Mouse (Mus musculus) myocyte (in vitro differentiated cells): Measurements from ENCODE around the gene Pif1. TPM values are rescaled to one million over a fixed set of nuclear protein-coding genes. Genes with fewer than 3 reads are reported as not detected.

Source experiments
- H3K27me3 ChIP-seq: one replicate; pipeline ENCODE4 v1.6.1; 2011; ENCODE audit not compliant: control insufficient read depth, insufficient read depth, insufficient read length
- H3K36me3 ChIP-seq: one replicate; pipeline ENCODE4 v1.6.1; 2011; ENCODE audit not compliant: control insufficient read depth, insufficient read depth
- H3K4me2 ChIP-seq: one replicate; pipeline ENCODE4 v1.6.1; 2011; ENCODE audit warnings: low read depth, control low read depth
- H3K4me3 ChIP-seq: one replicate; pipeline ENCODE4 v1.5.1; 2011; ENCODE audit warnings: mild to moderate bottlenecking, control low read depth, moderate library complexity
- H3K79me2 ChIP-seq: one replicate; pipeline ENCODE4 v1.6.1; 2011; ENCODE audit not compliant: control insufficient read depth, insufficient read depth
- H3ac ChIP-seq: one replicate; pipeline ENCODE4 v1.6.1; 2011; ENCODE audit not compliant: control insufficient read depth, insufficient read length
- CEBPB ChIP-seq: IDR thresholded peaks from 2 replicates; pipeline ENCODE4 v1.6.1; 2011; ENCODE audit warnings: mild to moderate bottlenecking, moderate library complexity; ENCODE audit not compliant: poor library complexity, insufficient read depth, severe bottlenecking
- E2F4 ChIP-seq: IDR thresholded peaks from one replicate; pipeline ENCODE4 v1.6.1; 2011; ENCODE audit warnings: mild to moderate bottlenecking, control low read depth, moderate library complexity; ENCODE audit not compliant: insufficient read depth
- MAX ChIP-seq: IDR thresholded peaks from one replicate; pipeline ENCODE4 v1.6.1; 2011; ENCODE audit warnings: low read depth, mild to moderate bottlenecking, control low read depth
- MYOD1 ChIP-seq, 3 experiments: IDR thresholded peaks; one replicate each; pipeline ENCODE4 v1.6.1; 2011; ENCODE audit warnings: control low read depth in 2 of 3, low read depth in 2 of 3, mild to moderate bottlenecking in 2 of 3, moderate library complexity in 1 of 3; ENCODE audit not compliant: insufficient read length in 2 of 3, control insufficient read depth in 1 of 3
- MYOG ChIP-seq, 3 experiments: IDR thresholded peaks; one replicate each; pipeline ENCODE4 v1.6.1; 2011; ENCODE audit warnings: control low read depth in 2 of 3, low read depth in 2 of 3, mild to moderate bottlenecking in 2 of 3; ENCODE audit not compliant: insufficient read length in 2 of 3, control insufficient read depth in 1 of 3, insufficient read depth in 1 of 3
- POLR2A ChIP-seq: IDR thresholded peaks from one replicate; pipeline ENCODE4 v1.6.1; 2011; ENCODE audit warnings: low read depth, mild to moderate bottlenecking, control low read depth, moderate library complexity; ENCODE audit not compliant: insufficient read length
- POLR2AphosphoS2 ChIP-seq: IDR thresholded peaks from one replicate; pipeline ENCODE4 v1.6.1; 2011; ENCODE audit warnings: low read depth, control low read depth; ENCODE audit not compliant: insufficient read length
- REST ChIP-seq: IDR thresholded peaks from one replicate; pipeline ENCODE4 v1.6.1; 2011; ENCODE audit warnings: mild to moderate bottlenecking, control low read depth, moderate library complexity; ENCODE audit not compliant: insufficient read depth, insufficient read length
- SRF ChIP-seq: IDR thresholded peaks from one replicate; pipeline ENCODE4 v1.6.1; 2011; ENCODE audit warnings: low read depth; ENCODE audit not compliant: control insufficient read depth, insufficient read length
- TCF12 ChIP-seq: IDR thresholded peaks from one replicate; pipeline ENCODE4 v1.6.1; 2011; ENCODE audit warnings: mild to moderate bottlenecking, control low read depth; ENCODE audit not compliant: poor library complexity, insufficient read depth, severe bottlenecking
- TCF3 ChIP-seq: IDR thresholded peaks from one replicate; pipeline ENCODE4 v1.6.1; 2011; ENCODE audit warnings: low read depth, control low read depth; ENCODE audit not compliant: insufficient read length
- USF1 ChIP-seq: IDR thresholded peaks from one replicate; pipeline ENCODE4 v1.6.1; 2011; ENCODE audit warnings: low read depth, mild to moderate bottlenecking, control low read depth, moderate library complexity
- polyA plus RNA-seq: library from polyadenylated mRNA; unstranded; fragments of >200 nt; fragmentation: generic; extraction: Trizol; gene quantifications from one replicate; pipeline ENCODE4 v1.2.1, GENCODE M21; 2012; ENCODE audit warnings: missing spikeins

The Pif1 gene
- polyA plus RNA-seq, 1 experiment = 6.9 TPM

GRCm38 (mm10) chr9:65568787-65569186 is 18.2 kb upstream of the Pif1 start:
- Histone ChIP-seq H3K27me3 (no peaks in the 10 kb centered on the region), H3K4me3 (no peak overlapping the region), H3ac (no peak overlapping the region), H3K4me2 (no peak overlapping the region), H3K36me3 (peaks cover 22% of the 10 kb centered on the region), H3K79me2 (peaks cover 13% of the 10 kb centered on the region)
- TF ChIP-seq MYOG (IDR thresholded peaks at IDR 0.05; ENCODE audit: control insufficient read depth in 1 of 3, insufficient read depth in 1 of 3, insufficient read length in 2 of 3, low read depth in 2 of 3) = no peak
- no peak for TF ChIP-seq REST
- no peak for TF ChIP-seq POLR2A
- no peak for TF ChIP-seq MAX
- TF ChIP-seq POLR2AphosphoS2 = no peak
- TF ChIP-seq SRF = no peak
- no peak for TF ChIP-seq CEBPB
- TF ChIP-seq TCF3 = no peak
- no peak for TF ChIP-seq E2F4
- TF ChIP-seq MYOD1 (IDR thresholded peaks at IDR 0.05; ENCODE audit: control insufficient read depth in 1 of 3, insufficient read length in 2 of 3, low read depth in 2 of 3) = no peak
- no peak for TF ChIP-seq TCF12
- no peak for TF ChIP-seq USF1

- TF ChIP-seq MYOD1 (IDR thresholded peaks at IDR 0.05; ENCODE audit: control insufficient read depth in 1 of 3, insufficient read length in 2 of 3, low read depth in 2 of 3) = peak in 2 of 3 experiments; percentile 37 to 53
- TF ChIP-seq USF1 = no peak
- TF ChIP-seq MYOG (IDR thresholded peaks at IDR 0.05; ENCODE audit: control insufficient read depth in 1 of 3, insufficient read depth in 1 of 3, insufficient read length in 2 of 3, low read depth in 2 of 3) = peak in 1 of 3 experiments; percentile 5
- Histone ChIP-seq H3K4me2 (no peak overlapping the region), H3K36me3 (peaks cover 22% of the 10 kb centered on the region)
Measured at GRCm38 (mm10) chr9:65569491-65569971, 17.4 kb upstream of the Pif1 start.

GRCm38 (mm10) chr9:65572837-65573236 is 14.1 kb upstream of the Pif1 start:
- Histone ChIP-seq H3K4me3 (no peak overlapping the region), H3K27me3 (no peaks in the 10 kb centered on the region), H3K36me3 (peaks cover 11% of the 10 kb centered on the region), H3ac (no peak overlapping the region), H3K79me2 (peaks cover 39% of the 10 kb centered on the region), H3K4me2 (no peak overlapping the region)
- TF ChIP-seq TCF3 (no peak), POLR2A (no peak), USF1 (no peak)

More at GRCm38 (mm10) chr9:65569491-65569971, 17.4 kb upstream of the Pif1 start:
- Histone ChIP-seq H3K4me3 (no peak overlapping the region), H3ac (no peak overlapping the region), H3K79me2 (peaks cover 13% of the 10 kb centered on the region), H3K27me3 (no peaks in the 10 kb centered on the region)

- no peaks in the 10 kb centered on the region for H3K27me3 ChIP-seq
- H3K4me3 ChIP-seq = no peak overlapping the region
- H3K36me3 ChIP-seq = peaks cover 11% of the 10 kb centered on the region
- peaks cover 44% of the 10 kb centered on the region for H3K79me2 ChIP-seq
- H3K4me2 ChIP-seq = no peak overlapping the region
- H3ac ChIP-seq = no peak overlapping the region
- no peak for TF ChIP-seq USF1
- no peak for TF ChIP-seq CEBPB
- no peak for TF ChIP-seq MYOD1 (IDR thresholded peaks at IDR 0.05; ENCODE audit: control insufficient read depth in 1 of 3, insufficient read length in 2 of 3, low read depth in 2 of 3)
- TF ChIP-seq REST = no peak
- no peak for TF ChIP-seq SRF
- no peak for TF ChIP-seq TCF12
- TF ChIP-seq TCF3 = no peak
- no peak for TF ChIP-seq MYOG (IDR thresholded peaks at IDR 0.05; ENCODE audit: control insufficient read depth in 1 of 3, insufficient read depth in 1 of 3, insufficient read length in 2 of 3, low read depth in 2 of 3)
- TF ChIP-seq E2F4 = no peak
- TF ChIP-seq POLR2A = no peak
- no peak for TF ChIP-seq MAX
- TF ChIP-seq POLR2AphosphoS2 = no peak
Measured at GRCm38 (mm10) chr9:65574513-65575392, 12.2 kb upstream of the Pif1 start.

GRCm38 (mm10) chr9:65575393-65576196 is 11.4 kb upstream of the Pif1 start:
- H3K4me3 ChIP-seq = no peak overlapping the region
- H3K79me2 ChIP-seq = peaks cover 44% of the 10 kb centered on the region
- H3ac ChIP-seq = no peak overlapping the region
- no peak overlapping the region for H3K4me2 ChIP-seq
- H3K36me3 ChIP-seq = peaks cover 10% of the 10 kb centered on the region
- no peaks in the 10 kb centered on the region for H3K27me3 ChIP-seq
- TF ChIP-seq REST (no peak), POLR2A (no peak), E2F4 (no peak), MYOD1 (IDR thresholded peaks at IDR 0.05; ENCODE audit: control insufficient read depth in 1 of 3, insufficient read length in 2 of 3, low read depth in 2 of 3) (peak in 1 of 3 experiments; percentile 59), POLR2AphosphoS2 (no peak), TCF3 (no peak)
